Mouse (Mus musculus): ENCODE measurements around the gene Tmem131. TPM values are rescaled to one million over a fixed set of nuclear protein-coding genes. Genes with fewer than 3 reads are reported as not detected.

Tmem131 gene
- polyA plus RNA-seq, 1 experiment from 2014 or later = 9.3 TPM

- ATAC-seq = no peak
- Histone ChIP-seq H3K27me3 (replicated peaks; ENCODE audit: control insufficient read depth, insufficient read depth, low read length) (no peaks in the 10 kb centered on the region), H3K4me2 (ENCODE audit: low read depth, low read length) (no peak overlapping the region), H3K27ac (ENCODE audit: low read length) (no peak overlapping the region), H3K4me1 (ENCODE audit: control insufficient read depth, insufficient read depth, low read length) (no peaks in the 10 kb centered on the region), H3K9me3 (ENCODE audit: control insufficient read depth, low read length) (no peaks in the 10 kb centered on the region), H3K9ac (ENCODE audit: low read depth, low read length) (no peak overlapping the region), H3K36me3 (ENCODE audit: control insufficient read depth, insufficient read depth, low read length) (no peaks in the 10 kb centered on the region), H3K4me3 (ENCODE audit: low read length) (no peak overlapping the region)
- WGBS = 77% methylated on average over 9 of the region's 9 CpGs
Measured at GRCm38 (mm10) chr1:36760401-36760800, 183.1 kb downstream of the Tmem131 start.

GRCm38 (mm10) chr1:36759076-36759475 lies 184.4 kb downstream of the Tmem131 start:
- no peak overlapping the region for H3K4me3 ChIP-seq (ENCODE audit: low read length)
- no peak overlapping the region for H3K27ac ChIP-seq (ENCODE audit: low read length)
- no peak overlapping the region for H3K4me2 ChIP-seq (ENCODE audit: low read depth, low read length)
- H3K9ac ChIP-seq (ENCODE audit: low read depth, low read length) = no peak overlapping the region
- ATAC-seq = no peak
- no peaks in the 10 kb centered on the region for H3K9me3 ChIP-seq (ENCODE audit: control insufficient read depth, low read length)
- H3K36me3 ChIP-seq (ENCODE audit: control insufficient read depth, insufficient read depth, low read length) = no peaks in the 10 kb centered on the region
- H3K27me3 ChIP-seq (replicated peaks; ENCODE audit: control insufficient read depth, insufficient read depth, low read length) = no peaks in the 10 kb centered on the region
- 87% methylated on average over 18 of the region's 18 CpGs for WGBS
- no peaks in the 10 kb centered on the region for H3K4me1 ChIP-seq (ENCODE audit: control insufficient read depth, insufficient read depth, low read length)

- no peaks in the 10 kb centered on the region for H3K9me3 ChIP-seq (ENCODE audit: control insufficient read depth, low read length)
- no peak overlapping the region for H3K27ac ChIP-seq (ENCODE audit: low read length)
- H3K36me3 ChIP-seq (ENCODE audit: control insufficient read depth, insufficient read depth, low read length) = no peaks in the 10 kb centered on the region
- no peaks in the 10 kb centered on the region for H3K4me1 ChIP-seq (ENCODE audit: control insufficient read depth, insufficient read depth, low read length)
- no peak overlapping the region for H3K4me3 ChIP-seq (ENCODE audit: low read length)
- 84% methylated on average over 9 of the region's 9 CpGs for WGBS
- no peaks in the 10 kb centered on the region for H3K27me3 ChIP-seq (replicated peaks; ENCODE audit: control insufficient read depth, insufficient read depth, low read length)
- no peak overlapping the region for H3K9ac ChIP-seq (ENCODE audit: low read depth, low read length)
- no peak for ATAC-seq
- H3K4me2 ChIP-seq (ENCODE audit: low read depth, low read length) = no peak overlapping the region
Measured at GRCm38 (mm10) chr1:36758553-36758952, 184.9 kb downstream of the Tmem131 start.

GRCm38 (mm10) chr1:36753932-36754675 lies 189.4 kb downstream of the Tmem131 start:
- 73% methylated on average over 6 of the region's 6 CpGs for WGBS
- H3K4me1 ChIP-seq (ENCODE audit: control insufficient read depth, insufficient read depth, low read length) = no peaks in the 10 kb centered on the region
- no peaks in the 10 kb centered on the region for H3K36me3 ChIP-seq (ENCODE audit: control insufficient read depth, insufficient read depth, low read length)
- no peak overlapping the region for H3K4me3 ChIP-seq (ENCODE audit: low read length)
- no peak for ATAC-seq
- no peaks in the 10 kb centered on the region for H3K9me3 ChIP-seq (ENCODE audit: control insufficient read depth, low read length)
- no peak overlapping the region for H3K4me2 ChIP-seq (ENCODE audit: low read depth, low read length)
- no peak overlapping the region for H3K9ac ChIP-seq (ENCODE audit: low read depth, low read length)
- H3K27ac ChIP-seq (ENCODE audit: low read length) = no peak overlapping the region
- no peaks in the 10 kb centered on the region for H3K27me3 ChIP-seq (replicated peaks; ENCODE audit: control insufficient read depth, insufficient read depth, low read length)

- Histone ChIP-seq H3K4me2 (ENCODE audit: low read depth, low read length) (no peak overlapping the region), H3K27ac (ENCODE audit: low read length) (no peak overlapping the region), H3K4me3 (ENCODE audit: low read length) (no peak overlapping the region), H3K27me3 (replicated peaks; ENCODE audit: control insufficient read depth, insufficient read depth, low read length) (no peaks in the 10 kb centered on the region), H3K36me3 (ENCODE audit: control insufficient read depth, insufficient read depth, low read length) (no peaks in the 10 kb centered on the region), H3K9ac (ENCODE audit: low read depth, low read length) (no peak overlapping the region), H3K9me3 (ENCODE audit: control insufficient read depth, low read length) (no peaks in the 10 kb centered on the region), H3K4me1 (ENCODE audit: control insufficient read depth, insufficient read depth, low read length) (no peaks in the 10 kb centered on the region)
- no peak for ATAC-seq
- 50% methylated on average over 15 of the region's 15 CpGs for WGBS
Measured at GRCm38 (mm10) chr1:36746452-36746851, 197.0 kb downstream of the Tmem131 start.

GRCm38 (mm10) chr1:36745661-36746060 lies 197.8 kb downstream of the Tmem131 start:
- Histone ChIP-seq H3K4me1 (ENCODE audit: control insufficient read depth, insufficient read depth, low read length) (no peaks in the 10 kb centered on the region), H3K27me3 (replicated peaks; ENCODE audit: control insufficient read depth, insufficient read depth, low read length) (no peaks in the 10 kb centered on the region), H3K4me2 (ENCODE audit: low read depth, low read length) (no peak overlapping the region), H3K27ac (ENCODE audit: low read length) (no peak overlapping the region), H3K4me3 (ENCODE audit: low read length) (no peak overlapping the region), H3K9ac (ENCODE audit: low read depth, low read length) (no peak overlapping the region), H3K36me3 (ENCODE audit: control insufficient read depth, insufficient read depth, low read length) (no peaks in the 10 kb centered on the region), H3K9me3 (ENCODE audit: control insufficient read depth, low read length) (no peaks in the 10 kb centered on the region)
- ATAC-seq = no peak
- WGBS = 67% methylated on average over 4 of the region's 4 CpGs

GRCm38 (mm10) chr1:36744268-36744944 lies 199.1 kb downstream of the Tmem131 start:
- Histone ChIP-seq H3K9ac (ENCODE audit: low read depth, low read length) (no peak overlapping the region), H3K27me3 (replicated peaks; ENCODE audit: control insufficient read depth, insufficient read depth, low read length) (no peaks in the 10 kb centered on the region), H3K36me3 (ENCODE audit: control insufficient read depth, insufficient read depth, low read length) (no peaks in the 10 kb centered on the region), H3K27ac (ENCODE audit: low read length) (no peak overlapping the region), H3K4me2 (ENCODE audit: low read depth, low read length) (peak overlapping the region; percentile 38), H3K4me1 (ENCODE audit: control insufficient read depth, insufficient read depth, low read length) (no peaks in the 10 kb centered on the region), H3K4me3 (ENCODE audit: low read length) (peak overlapping the region; percentile 29), H3K9me3 (ENCODE audit: control insufficient read depth, low read length) (no peaks in the 10 kb centered on the region)
- peak; percentile 52; the same call in 1 of the 2 replicates for ATAC-seq
- WGBS = 24% methylated on average over 17 of the region's 17 CpGs

- Histone ChIP-seq H3K27me3 (replicated peaks; ENCODE audit: control insufficient read depth, insufficient read depth, low read length) (no peaks in the 10 kb centered on the region), H3K36me3 (ENCODE audit: control insufficient read depth, insufficient read depth, low read length) (no peaks in the 10 kb centered on the region), H3K27ac (ENCODE audit: low read length) (no peak overlapping the region), H3K9ac (ENCODE audit: low read depth, low read length) (no peak overlapping the region), H3K4me3 (ENCODE audit: low read length) (no peak overlapping the region), H3K4me1 (ENCODE audit: control insufficient read depth, insufficient read depth, low read length) (no peaks in the 10 kb centered on the region), H3K4me2 (ENCODE audit: low read depth, low read length) (no peak overlapping the region), H3K9me3 (ENCODE audit: control insufficient read depth, low read length) (no peaks in the 10 kb centered on the region)
- 78% methylated on average over 9 of the region's 9 CpGs for WGBS
- no peak for ATAC-seq
Measured at GRCm38 (mm10) chr1:36743046-36743445, 200.4 kb downstream of the Tmem131 start.

All from intestine, embryonic 16.5 days (tissue).